Mouse (Mus musculus): ENCODE results near the gene 1700056E22Rik.

GRCm38 (mm10) chr1:184053711-184054110, 19.6 kb upstream of the 1700056E22Rik start:
- TF ChIP-seq CTCF (IDR thresholded peaks at IDR 0.05; ENCODE audit: borderline replicate concordance, insufficient read depth, low read depth, low read length) = no peak
- TF ChIP-seq POLR2A (IDR thresholded peaks at IDR 0.05; ENCODE audit: borderline replicate concordance, insufficient read depth, low read length) = no peak
